Mouse (Mus musculus): ENCODE measurements around the gene Smg7.

The Smg7 gene

DNA sequence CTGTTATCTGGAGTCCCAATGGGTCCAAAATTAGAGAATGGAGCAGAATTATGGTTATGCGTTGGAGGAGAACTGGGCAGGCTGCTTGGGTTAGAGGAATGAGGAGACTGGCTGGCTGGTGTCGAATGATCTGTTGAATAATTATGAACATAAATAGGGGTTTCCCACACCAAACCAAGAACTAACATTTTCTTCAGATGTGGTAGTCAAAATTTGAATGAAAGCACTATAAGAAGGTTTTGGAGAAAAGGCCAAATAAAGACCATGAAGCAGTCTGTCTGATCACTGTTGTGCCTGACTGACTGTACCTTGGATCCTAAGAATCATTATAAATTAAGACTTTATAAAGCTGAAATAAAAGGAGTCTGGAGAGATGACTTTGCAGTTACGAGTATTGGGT lies 62.1 kb downstream of the Smg7 start:
- no peak for DNase-seq (ENCODE audit: low spot score in 2 of 2)

DNA sequence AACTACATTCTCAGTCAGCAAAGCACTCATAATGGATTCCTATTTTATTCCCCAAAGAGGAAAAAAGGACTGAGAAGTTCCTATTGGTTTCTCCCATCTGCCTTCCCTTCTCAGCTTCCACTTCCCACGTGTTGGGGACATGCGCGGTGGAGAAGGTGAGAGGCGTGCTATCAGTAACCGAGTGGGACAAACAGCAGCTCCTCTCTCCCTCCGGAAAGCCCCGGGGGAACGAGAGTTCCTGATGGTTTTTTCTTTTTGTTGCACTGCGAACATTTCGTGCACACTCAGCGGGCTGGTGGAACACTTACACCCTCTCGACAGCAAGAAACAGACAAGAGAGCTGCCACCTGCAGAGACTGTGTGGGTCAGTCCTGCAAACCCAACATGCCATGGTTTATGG lies 63.6 kb downstream of the Smg7 start:
- DNase-seq (ENCODE audit: low spot score in 2 of 2): peak; percentile 64 to 69

DNA sequence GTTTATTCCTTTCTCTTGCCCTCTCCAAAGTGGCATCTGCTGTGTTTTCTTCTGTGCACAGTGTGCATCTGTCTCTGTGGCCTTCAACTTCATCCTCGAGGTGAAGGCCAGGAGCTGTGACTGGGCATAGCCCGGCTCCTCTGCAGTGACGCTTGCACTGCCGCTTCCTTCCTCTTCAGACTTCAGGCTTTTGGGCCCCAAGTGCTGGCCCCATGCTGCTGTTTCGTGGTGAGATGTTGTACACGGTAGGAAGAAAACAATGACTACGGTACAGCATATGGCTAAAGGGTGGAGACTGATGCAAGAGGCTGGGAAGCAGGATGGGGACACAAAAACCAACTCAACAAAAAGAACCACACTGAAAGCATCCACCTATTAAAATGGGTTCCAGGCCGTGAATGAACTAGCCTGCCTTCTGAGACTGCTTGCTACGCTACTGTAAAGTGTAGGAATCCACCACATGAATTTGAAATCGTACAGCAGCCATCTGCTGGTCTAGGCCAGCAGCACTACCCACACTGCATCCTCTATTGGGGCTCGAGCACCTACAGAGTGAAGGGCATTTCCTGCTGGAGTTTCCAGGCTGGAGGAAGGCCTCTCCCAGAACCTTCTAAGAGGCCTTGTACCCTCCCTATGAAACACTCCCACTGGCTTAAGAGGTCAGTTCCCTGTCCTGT lies 64.3 kb downstream of the Smg7 start:
- no peak for DNase-seq (ENCODE audit: low spot score in 2 of 2)

DNA sequence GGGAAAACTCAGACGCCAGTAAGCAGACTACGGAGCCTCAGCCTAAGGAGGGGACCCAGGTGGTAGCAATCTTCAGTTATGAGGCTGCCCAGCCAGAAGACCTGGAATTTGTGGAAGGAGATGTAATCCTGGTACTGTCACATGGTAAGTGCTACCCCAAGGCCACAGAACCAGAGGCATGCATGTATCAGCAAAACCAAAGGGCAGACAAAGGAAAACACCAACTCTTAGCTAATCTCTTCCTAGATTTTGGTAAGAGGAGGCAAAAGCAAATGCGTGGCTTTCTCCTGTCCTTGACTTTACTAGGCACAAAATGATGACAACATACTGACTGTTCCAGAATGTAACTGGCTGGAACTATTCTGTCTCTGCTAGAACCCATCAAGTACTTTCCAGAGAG lies 67.4 kb downstream of the Smg7 start:
- no peak for DNase-seq (ENCODE audit: low spot score in 2 of 2)

DNA sequence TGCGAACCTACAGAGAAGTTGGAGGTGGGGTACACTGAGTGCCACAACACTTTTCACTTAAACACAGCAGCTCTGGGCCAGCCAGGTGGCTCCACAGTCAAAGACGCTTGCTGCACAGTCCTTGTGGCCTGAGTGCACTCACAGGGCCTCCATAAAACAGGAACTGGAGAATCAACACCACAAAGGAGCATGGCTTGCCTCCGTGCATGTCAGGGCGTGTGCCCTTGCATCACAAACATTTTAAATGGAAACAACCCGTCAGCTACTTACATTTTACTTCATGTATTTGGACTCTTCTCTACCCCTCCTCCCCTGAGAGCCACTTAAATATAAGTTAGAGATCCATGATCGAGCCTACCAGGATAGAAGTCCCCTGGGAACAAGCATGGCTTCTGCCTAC lies 70.1 kb downstream of the Smg7 start:
- no peak for DNase-seq (ENCODE audit: low spot score in 2 of 2)

DNA sequence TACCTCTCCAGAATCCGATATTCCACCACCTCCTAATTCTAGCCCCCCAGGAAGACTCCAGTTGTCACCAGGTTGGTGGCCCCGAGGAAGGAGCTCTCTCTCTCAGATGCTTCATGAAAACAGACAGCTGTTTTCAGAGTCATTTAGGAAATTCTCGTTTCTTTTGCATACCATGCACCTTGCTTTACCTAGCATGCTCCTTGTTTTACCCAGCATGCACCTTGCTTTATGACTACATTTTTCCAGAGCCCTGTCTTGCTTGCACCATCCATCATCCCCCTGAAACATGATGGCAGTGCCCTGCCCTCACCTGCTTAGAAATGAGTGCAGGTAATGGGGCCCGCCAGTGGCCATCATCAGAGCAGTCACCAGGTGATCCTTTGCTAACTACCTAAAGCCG lies 70.8 kb downstream of the Smg7 start:
- no peak for DNase-seq (ENCODE audit: low spot score in 2 of 2)

DNA sequence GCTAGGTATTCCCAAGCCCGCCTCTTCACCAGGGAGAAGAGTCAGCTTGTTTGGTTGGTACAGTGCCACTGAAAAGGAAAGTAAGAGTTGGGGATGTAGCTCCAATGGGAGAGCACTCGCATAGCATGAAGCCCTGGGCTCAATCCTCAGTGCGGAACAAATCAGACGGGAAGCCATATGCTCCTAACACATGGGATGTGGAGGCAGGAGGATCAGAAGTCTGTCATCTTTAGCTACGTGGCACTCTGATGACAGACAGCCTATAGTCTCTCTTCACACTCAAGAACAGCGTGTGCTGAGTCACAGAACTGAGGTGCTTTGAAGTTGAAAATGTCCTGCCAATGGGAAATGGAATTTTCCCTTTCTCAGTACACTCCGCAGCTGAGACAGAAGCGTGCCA lies 71.4 kb downstream of the Smg7 start:
- peak; percentile 61 to 72 for DNase-seq (ENCODE audit: low spot score in 2 of 2)

DNA sequence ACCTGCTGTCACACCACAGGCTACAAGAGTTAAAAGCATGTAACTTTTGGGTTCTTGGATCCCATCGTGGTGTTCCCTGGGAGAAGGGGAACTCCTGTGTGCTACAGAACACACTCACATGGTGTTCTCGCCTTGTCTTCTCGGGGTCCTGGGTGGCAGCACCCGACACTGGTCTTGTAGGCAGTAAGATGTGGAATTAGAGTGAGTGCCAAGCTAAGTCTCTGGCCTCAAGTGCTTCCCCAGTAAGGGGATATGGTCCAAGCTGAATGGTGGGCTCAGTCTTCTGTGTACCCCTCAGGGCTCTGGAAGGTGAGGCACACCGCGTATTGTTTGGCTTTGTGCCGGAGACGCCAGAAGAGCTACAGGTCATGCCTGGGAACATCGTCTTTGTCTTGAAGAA lies 72.4 kb downstream of the Smg7 start:
- DNase-seq (ENCODE audit: low spot score in 2 of 2): no peak

DNA sequence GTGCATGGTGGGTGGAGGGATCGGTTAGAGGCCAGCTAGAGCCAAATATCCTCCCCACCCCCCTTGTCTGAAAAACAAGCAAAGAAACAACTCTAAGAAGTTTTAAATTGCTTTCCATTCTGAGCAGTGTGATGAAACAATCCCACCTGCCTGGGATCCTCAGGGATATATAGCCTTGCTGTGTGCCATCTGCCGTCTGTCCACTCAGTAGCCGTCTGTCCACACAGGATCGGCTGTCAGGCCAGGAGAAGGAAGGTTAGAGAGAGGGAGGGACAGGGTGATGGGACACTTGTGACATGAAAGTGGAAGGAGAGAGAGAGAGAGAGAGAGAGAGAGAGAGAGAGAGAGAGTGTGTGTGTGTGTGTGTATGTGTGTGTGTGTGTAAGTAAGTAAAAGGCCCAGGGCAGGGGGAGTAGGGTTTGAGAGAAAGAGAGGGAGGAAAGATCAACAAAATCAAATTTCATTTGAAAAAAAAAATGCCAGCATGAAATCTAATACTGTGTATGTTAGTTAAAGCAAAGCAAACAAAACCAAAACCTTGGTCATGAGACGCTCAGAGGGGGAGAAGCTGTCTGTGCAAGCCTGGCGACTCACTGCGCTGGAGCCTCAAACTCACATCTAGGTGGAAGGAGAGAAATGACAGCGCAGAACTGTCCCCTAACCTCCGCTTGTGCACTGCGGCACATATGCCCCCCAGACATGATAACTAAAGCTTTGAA lies 73.7 kb downstream of the Smg7 start:
- DNase-seq (ENCODE audit: low spot score in 2 of 2): no peak

DNA sequence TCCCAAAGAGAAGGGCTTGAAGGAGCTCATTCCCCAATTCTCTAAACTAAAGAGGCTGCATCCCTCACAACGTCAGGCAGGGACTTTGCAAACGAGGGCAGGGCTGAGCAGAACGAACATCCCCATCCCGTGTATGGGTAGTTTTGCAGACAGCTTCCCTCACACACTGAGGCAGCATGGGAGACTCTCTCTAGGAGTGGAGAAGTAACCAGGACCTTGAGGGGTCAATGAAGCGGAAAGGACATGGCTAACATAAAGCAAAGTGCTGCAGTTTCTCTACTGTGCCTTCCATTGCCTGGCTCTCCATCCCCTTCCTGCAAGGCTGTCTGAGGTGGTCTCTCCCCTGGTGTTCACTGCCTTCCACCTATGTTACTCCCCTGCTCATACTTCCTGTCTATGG lies 74.3 kb downstream of the Smg7 start:
- DNase-seq (ENCODE audit: low spot score in 2 of 2): no peak

DNA sequence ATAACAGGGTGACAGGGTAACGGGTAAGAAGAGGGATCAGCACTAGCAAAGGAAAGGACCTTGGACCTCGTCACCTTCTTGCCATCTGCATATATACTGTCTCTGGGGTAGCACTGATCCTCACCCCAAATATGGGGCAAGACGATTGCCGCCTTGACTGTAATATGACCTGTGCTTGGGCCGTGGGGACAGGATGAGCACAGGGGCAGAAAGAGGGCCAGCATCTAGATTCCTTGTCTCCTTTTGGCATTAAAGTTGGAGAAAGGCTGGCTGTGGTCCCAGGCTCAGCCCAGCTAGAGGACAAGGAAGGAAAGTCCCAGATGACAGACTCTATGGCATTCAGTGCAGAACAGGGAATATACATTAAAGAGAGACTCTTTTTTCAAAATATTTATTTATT lies 76.0 kb downstream of the Smg7 start:
- DNase-seq (ENCODE audit: low spot score in 2 of 2): no peak

DNA sequence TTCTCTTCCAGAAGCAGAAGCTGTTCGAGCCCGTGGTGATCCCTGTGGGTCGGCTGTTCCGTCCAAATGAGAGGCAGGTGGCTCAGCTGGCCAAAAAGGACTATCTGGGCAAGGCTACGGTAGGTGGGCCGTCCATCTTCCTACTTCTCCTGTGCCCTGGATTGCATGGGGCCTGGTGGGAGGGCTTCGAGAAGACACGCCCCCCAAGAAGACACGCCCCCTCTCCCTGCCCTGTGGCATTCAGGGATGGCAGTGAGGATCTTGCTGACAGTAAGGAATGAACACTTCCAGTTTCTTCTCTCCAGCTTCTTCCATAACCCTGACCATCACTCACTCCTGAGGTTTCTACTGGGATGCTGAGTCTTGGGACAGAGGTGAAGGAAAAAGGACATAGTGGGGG lies 78.2 kb downstream of the Smg7 start:
- DNase-seq (ENCODE audit: low spot score in 2 of 2): no peak

DNA sequence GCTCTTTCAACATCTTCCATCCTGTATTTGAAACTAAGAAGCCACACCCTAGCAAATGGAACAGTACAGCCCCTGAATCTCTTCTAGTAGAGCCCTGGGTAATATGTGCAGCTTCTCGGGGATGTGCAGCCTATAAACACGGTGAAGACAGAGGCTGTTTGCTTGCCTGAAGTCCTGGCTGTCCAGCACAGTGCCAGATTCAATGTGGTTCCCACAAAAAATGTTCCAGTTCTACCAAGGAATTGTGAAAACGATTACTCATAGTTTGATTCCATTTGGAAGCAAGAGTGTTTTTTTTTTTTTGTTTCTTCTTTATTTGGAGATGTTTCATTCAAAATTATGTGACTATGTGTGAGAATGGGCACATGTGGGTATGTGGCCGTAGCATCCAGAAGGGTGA lies 80.7 kb downstream of the Smg7 start:
- DNase-seq (ENCODE audit: low spot score in 2 of 2): no peak

DNA sequence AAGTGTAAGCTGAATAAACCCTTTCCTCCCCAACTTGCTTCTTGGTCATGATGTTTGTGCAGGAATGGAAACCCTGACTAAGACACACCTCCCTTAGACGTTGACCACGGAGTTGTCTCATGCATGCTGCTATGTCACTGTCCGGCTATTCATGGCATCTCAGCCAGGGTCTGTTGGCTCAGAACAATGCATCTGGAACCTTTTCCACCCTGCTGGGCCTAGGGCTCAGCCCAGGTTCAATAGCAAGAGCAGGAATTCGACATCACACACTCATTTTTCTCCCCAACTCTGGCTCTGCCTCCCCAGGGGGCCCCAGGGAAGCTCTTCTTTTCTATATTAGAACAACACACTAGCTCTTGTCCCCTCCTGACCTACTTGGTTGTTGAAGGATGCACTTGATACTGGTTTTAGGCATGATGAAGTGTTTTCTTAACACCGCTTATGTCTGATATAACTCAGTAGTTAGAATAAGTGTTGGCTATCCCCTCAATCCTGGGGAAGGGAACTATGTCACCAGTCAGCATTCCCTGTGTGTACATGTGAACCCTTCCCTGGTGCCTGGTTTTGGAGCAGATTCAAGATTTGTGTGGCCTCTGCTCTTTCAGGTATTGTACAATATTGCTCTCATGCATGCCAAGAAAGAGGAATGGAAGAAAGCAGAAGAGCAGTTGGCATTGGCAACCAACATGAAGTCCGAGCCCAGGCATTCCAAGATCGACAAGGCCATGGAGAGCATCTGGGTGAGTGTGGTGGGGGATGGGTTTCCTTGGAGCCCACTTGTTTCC lies 81.3 kb downstream of the Smg7 start:
- DNase-seq (ENCODE audit: low spot score in 2 of 2): no peak

DNA sequence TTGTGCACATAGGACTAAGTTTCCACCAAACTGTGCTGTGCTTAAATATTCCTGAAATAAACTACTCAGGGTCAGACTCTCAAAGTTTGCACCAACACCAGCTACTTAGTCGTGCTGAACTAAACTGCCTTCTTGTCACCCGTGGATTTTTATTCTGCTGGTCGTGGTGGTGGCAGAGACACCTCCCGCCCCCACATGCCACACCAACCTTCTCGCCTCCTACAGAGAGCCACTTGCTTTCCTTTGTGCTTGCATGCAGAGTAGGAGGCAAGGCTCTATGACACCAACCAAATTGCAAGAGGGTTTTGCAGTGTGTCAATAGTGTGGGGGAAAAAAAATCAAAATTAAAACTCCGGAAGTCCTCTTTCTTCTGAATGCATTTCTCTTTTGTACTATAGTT lies 82.9 kb downstream of the Smg7 start:
- peak; percentile 44 to 53 for DNase-seq (ENCODE audit: low spot score in 2 of 2)

DNA sequence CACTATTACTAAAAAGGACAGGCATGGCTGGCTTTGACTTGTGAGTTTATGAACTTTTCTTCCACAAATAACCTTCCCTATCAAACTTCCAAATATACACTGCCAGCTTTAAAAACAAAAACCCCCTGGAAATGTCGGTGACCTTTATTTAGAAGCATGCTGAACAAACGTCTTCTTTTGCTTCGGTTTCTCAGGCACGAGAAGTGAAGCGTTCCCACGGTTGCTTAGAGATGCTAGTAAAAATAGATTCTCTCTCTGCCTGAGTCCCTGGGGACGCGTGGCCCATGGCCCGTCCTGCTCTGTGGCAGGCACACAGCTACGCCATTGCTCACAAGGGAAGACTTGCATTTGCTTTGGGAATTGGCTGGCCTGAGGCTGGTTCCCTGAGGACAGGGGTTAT lies 84.7 kb downstream of the Smg7 start:
- no peak for DNase-seq (ENCODE audit: low spot score in 2 of 2)

DNA sequence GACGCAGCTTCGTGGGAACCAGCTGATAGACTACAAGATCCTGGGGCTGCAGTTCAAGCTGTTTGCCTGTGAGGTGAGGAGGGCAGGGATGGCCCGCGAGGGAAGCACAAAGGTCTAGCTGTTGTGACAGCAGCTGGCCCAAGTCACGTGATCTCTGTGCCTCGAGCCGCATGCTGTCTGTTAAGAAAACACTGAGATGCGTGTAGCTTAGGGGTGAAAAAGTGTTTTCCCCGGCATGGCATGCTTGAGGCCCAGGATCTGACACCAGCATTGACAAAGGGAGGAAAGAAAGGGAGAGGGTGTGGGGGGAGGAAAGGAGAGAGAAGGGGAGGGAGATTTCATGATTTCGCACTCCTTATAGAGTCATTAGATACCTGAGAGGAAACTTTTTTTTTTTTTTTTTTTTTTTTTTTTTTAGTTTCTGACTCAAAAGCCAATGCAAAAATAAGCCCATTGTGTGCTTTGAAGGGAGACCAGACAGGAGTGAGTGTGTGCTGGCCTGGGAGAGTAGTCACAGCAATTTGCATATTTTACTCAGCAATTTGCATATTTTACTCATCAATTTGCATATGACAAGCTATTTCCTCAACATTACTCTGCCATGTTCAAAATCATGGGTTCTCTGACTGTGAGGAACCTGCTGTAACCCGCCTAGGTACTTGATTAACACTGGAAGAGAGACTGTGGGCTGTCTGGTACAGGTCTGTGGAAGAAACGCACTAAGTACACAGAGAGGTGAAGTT lies 85.2 kb downstream of the Smg7 start:
- no peak for DNase-seq (ENCODE audit: low spot score in 2 of 2)

DNA sequence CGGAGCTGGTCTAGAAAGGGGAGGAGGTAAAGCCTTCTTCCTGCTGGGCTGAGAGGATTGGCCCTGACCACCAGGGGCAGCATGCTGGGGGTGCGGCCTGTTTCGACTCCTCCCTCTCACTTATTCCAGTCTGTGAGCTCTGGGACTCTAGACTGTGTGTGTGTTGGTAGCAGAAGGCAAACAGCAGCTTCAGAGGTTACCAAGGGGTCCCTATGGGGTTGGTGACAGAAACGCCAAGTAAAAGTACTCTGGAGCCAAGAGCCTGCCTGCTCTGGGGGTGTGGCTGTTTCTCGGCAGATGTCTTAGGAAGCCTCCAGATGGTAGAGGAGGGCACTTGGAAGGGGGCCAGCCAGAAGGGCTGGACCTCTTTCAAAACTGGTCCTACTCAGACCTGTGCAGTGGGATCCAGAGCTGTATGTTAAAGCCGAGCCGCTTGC lies 87.2 kb downstream of the Smg7 start:
- DNase-seq (ENCODE audit: low spot score in 2 of 2): no peak

DNA sequence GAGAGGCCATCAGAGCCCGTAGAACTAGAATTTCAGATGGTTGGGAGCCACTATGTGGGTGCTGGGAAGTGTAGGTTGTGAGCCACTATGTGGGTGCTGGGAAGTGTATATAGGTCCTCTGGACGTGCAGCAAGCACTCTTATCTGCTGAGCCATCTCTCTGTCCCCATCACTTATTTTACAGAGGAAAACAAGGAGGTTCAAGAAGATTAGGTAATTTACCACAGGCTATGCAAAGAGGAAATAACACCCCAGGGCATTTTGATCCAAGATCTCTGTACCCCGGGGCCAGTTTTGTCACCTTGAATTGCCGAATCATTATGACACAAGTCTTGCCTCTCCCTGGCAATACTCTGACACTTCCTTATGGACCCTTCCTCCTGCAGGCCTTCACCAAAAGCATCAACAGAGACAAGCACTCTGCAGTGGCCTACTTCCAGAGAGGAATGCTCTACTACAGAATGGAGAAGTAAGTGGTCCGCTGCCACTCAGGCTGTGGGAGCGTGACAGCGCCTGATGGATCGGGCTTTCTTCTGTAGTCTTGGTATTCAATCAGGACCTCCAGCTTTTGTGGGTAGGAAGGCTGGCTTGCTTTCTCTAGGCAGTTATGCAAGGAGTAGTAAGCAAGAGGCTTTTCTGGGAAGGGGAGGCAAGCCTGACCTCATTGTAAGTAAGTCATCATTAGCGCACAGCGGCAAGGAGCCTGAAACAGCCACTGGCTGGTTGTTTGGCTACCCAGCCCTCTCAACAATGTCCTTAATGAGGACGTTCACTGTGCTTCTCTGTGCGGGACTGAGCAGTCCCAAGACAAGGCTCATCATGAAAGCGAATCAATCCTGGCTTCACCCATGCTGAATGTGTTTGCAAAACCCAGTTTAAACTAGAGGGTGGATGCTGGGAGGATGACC lies 91.7 kb downstream of the Smg7 start:
- DNase-seq (ENCODE audit: low spot score in 2 of 2): no peak

DNA sequence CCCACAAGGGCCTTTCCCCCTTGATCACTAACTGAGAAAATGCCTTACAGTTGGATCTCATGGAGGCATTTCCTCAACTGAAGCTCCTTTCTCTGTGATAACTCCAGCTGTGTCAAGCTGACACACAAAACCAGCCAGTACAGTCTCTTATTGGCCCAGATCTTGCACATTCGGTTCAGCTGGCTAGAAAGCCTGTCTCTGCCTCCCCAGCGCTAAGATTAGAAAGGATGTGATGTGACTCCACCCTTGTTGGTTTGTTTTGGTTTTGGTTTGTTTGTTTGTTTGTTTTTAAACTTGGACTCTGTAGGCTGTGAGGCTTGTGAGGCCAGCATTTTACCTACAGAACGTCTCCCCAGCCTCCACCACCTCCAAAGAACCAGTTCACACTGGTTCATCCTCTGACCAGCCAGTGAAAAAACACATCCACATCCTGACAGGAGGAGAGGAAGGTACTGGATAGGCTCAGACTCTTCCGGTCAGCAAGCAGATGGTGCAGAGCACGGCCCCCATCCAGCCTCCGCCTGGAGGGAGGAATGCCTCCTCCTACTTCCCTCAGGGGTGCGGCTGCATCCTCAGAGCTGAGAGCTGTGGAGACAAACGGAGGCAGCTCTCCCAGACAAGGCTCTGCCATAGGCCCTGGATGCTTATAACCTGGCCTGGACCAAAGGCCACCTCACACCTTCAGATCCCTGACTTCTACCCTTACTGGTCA lies 92.7 kb downstream of the Smg7 start:
- DNase-seq (ENCODE audit: low spot score in 2 of 2): no peak

DNA sequence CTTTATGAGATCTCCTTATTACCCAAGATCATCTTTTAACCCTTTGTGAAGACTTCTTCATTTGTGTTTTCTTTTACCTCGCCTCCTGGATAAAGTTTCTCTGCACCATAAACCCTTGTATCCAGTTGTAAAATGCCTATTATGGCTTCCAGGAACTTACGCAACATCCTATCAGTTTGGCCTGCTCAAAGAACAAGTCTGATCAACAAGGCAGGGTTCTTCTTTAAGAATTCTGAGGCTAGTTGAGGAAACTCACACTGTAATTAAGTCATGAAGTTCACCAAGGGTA lies 94.1 kb downstream of the Smg7 start:
- no peak for DNase-seq (ENCODE audit: low spot score in 2 of 2)
